Mouse (Mus musculus) activated CD4-positive, CD25-positive, alpha-beta regulatory T cell, adult 4 months (primary cell): ENCODE measurements around the gene Pfdn5. TPM values are rescaled to one million over a fixed set of nuclear protein-coding genes. Genes with fewer than 3 reads are reported as not detected.

Source experiments
- ATAC-seq: one replicate; pipeline ENCODE4 v1.8.0; 2017
- polyA plus RNA-seq, 2 experiments: library from polyadenylated mRNA; unstranded; fragments of 100-300 nt; shearing (Covaris generic); gene quantifications; one replicate each; pipeline ENCODE4 v1.2.1; 2017

The Pfdn5 gene
- 1,000 to 10,000 TPM; 1,328 to 1,584 TPM for polyA plus RNA-seq

DNA sequence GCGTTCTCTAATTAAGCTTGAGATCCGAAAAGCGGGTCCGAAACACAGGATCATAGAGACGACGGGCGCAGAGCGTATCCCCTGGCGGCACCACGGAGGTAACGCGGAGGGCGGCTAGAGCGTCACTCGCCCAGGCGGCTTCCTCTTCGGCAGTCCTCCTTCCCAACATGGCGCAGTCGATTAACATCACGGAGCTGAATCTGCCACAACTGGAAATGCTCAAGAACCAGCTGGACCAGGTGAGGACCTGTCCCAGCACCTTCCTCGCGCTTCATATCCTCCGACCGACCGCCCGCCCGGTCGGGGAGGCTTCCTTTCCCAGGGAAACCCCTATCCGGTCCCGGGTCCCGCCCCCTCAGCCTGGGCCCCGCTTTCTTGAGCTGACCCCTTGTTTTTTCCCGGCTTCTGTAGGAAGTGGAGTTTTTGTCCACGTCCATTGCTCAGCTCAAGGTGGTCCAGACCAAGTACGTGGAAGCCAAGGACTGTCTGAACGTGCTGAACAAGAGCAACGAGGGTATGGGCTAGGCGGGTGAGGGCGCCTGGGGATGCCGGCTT lies at the start of gene Pfdn5:
Pfdn5 (plus strand) TSS at position 95 of the 555 bp plus-strand sequence.
- peak; percentile 94 for ATAC-seq

DNA sequence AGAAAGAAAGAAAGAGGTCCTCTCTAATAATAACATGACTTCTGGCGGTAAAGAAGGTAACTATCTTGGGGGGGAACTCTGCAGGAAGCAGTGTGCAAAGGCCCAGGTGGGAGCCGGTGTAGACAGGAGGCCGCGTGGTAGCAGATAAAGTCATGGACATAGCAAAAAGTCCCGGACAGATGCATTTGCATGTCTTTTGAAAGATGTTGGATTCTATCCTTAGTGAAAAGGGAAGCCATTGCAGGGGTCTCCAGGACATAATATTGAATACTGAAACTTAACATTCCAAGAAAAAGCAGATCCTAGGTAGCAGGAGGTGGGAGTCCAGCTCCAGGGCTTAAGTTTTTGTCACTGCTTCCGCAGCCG lies 47.2 kb upstream of the Pfdn5 start:
- ATAC-seq: no peak

DNA sequence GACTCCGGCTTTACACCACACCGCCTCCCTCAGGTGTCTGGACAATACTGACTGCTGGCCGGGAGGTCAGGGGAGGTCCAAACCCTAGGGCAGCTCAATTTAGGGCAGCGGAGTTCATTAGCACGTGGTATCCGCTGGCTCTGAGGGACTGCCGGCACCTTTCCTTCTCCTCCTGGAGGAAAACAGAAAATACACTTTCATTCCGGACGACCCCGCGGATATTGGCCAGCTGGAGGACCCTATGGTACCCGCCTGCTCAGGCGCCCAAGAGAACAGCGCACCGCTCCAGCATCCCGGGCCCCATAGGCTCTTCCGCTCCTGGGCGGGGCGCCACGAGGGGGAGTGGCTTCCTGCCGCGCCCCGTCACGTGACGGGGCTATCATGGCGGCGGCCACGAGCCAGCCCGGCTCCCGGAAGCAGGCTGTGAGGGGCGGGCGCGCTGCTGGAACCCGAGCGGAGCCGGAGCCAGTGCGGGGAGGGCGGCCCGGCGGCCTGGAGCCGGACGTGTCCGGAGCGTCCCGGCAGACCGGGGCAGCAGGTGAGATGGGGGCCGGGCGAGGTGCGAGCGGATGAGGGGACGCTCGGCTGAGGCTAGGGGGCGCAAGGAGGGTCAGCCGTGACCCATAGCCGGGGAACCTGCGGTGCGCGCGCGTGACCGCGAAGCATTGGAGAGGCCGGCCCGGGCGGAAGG lies 46.7 kb upstream of the Pfdn5 start, which contains the start of gene Mfsd5:
Mfsd5 (plus strand) TSS at position 363 of the 691 bp plus-strand sequence.
- ATAC-seq: peak; percentile 96

DNA sequence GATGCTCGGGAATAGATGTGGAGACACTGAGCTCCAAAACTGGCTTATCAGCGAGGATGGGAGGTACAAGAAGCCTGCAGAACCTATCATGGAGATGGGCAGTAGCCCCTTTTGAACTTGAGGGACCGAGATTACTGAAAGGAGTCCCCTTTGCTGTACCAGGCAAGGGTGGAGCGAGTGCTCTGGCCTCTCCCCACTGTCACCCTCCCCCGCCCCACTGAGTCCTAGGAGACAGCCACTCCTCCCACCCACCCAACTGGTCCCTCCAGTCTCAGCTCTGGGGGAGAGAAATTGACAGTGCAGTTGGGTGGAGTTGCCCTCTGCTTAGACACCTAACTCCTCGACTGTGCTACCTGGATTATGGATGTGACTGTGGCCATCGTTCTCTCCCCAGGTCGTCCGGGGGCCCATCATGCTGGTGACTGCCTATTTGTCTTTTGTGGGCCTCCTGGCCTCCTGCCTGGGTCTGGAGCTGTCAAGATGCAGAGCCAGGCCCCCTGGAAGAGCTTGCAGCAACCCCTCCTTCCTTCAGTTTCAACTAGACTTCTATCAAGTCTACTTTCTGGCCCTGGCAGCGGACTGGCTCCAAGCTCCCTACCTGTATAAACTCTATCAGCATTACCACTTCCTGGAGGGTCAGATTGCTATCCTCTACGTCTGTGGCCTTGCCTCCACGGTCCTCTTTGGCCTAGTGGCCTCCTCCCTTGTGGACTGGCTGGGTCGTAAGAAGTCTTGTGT lies 46.0 kb upstream of the Pfdn5 start:
- ATAC-seq: no peak

DNA sequence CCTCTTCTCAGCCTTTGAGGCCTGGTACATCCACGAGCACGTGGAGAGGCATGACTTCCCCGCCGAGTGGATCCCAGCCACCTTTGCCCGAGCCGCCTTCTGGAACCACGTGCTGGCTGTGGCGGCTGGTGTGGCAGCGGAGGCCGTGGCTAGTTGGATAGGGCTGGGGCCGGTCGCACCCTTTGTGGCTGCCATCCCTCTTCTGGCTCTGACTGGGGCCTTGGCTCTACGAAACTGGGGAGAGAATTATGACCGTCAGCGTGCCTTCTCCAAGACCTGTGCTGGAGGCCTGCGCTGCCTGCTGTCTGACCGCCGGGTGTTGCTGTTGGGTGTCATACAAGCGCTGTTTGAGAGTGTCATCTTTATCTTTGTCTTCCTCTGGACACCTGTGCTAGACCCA lies 45.3 kb upstream of the Pfdn5 start:
- no peak for ATAC-seq

DNA sequence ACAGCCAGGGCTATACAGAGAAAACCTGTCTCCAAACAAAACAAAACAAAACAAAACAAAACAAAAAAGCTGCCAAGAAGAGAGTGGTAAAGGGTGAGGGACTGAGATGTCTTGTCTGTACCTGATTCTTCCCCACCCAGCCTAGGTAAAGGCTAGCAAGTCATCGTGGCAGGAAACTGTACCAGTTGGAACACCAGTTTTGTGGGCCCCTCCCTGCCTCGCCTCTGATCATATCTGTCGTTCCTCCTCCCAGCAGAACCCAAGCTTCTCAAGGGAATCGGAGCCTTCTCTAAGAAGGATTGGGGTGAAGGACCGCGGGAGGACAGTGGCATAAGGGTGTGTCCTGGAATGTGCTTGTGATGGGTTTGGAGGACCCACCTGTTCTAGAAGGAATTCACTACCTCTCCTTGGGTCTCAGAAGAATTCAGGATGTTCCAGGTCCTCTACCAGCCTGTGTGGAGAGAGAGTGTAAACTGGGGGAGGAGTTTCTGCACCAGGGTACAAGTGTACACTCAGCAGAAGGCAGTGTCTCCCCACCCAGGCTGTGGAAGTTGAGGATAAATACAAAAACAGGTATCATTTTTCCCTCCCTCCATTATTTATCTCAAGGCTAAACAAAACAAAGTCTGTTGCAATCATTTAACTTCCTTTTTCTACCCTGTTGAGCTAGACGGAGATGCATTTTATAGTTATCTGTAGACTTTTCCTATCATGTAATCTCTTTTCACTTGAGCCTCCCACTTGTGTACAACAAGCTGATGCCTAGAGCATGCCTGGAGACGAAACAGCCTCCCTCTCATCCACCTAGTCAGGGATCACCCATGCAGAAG lies 43.2 kb upstream of the Pfdn5 start:
- ATAC-seq: no peak

DNA sequence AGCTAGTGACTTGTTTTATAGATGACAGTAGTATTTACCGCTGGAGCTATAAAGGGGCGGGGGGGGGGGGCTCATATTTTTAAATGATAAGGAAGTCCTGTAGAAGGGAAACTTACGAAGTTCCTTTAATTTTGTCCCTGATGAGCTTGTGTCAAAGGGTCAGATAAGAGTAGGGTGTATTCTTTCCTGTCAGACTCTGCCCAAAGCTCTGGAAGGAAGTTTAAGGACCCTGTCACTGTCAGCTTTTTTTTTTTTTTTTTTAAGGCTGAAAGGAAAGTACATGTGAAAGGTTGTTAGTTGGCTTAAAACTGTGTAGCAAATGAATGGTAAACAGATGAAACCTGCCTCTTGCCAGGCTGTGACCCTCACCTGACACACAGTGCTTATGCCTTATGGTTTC lies 42.3 kb upstream of the Pfdn5 start:
- no peak for ATAC-seq

DNA sequence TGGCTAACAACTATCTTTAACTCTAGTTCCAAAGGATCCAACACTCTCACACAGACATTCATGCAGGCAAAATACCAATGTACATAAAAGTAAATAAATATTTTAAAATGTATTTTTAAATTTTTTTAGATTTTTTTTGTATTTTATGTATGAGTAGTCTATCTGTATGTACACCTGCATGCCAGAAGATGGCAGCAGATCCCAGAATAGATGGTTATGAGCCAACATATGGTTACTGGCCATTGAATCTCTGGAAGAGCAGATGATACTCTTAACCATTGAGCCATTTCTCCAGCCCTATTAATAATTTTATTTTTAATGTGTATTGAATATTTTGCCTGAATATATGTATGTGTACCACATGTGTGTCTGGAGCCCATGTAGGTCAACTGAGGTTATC lies 38.5 kb upstream of the Pfdn5 start:
- no peak for ATAC-seq

DNA sequence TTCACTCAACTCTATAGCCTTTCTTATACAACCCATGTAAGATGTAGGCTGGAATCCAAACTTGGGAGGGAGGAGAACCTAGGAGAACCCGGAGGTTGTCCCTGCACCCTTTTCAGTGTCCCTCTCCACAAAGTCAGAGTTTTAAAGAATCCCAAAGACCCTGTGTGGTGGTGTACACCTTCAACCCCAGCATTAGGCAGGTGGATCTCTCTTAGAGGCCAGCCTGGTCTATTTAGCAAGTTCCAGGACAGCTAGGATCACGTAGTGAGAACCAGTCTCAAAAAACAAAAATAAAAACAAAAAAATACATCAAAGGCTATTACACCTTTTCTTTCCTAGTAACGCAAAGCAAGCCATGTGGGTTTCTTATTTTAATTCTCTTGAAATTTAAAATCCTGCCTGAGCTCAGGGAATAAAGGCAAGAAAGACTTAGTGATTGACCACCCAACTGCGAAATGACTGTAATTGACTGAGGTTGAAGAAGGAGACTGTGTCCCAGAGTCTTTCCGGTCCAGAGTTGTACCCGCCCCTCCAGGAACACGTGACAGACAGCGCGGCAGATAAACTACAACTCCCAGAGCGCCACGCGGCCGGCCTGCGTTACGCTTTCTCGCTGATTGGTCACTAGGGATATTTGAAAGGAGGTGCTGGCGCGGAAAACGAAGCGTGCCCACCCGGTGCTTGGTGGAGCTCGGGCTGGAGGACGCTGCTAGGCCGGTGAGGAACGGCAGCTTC lies 30.1 kb upstream of the Pfdn5 start, which contains the start of gene Espl1:
Espl1 (plus strand) TSS at position 634 of the 735 bp plus-strand sequence.
- ATAC-seq: peak; percentile 100

DNA sequence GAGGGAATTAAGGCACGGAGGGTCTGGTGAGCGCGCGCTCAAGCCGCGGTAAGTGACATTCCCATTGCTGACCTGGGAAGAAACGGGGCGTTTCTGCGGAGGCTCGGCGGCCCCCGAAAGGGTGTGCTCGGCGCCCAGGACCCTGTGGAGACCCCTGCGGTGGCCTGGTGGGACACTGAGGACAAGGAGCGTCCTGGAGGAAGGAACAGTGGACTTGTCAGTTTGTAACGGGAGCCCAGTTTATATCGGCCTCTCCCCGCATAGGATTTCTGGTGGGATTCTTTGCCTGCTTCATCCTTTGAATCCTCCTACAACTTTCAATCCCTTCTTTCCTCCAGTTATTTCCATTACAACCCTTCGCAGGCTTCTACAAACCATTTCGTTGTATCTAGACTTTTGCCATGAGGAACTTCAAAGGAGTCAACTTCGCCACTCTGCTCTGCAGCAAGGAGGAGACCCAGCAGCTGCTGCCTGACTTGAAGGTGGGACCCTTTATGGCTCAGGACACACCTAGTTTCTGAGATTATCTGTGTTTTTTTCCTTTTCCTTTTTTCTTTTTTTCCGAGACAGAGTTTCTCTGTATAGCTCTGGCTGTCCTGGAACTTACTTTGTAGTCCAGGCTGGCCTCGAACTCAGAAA lies 29.4 kb upstream of the Pfdn5 start:
- ATAC-seq: no peak

DNA sequence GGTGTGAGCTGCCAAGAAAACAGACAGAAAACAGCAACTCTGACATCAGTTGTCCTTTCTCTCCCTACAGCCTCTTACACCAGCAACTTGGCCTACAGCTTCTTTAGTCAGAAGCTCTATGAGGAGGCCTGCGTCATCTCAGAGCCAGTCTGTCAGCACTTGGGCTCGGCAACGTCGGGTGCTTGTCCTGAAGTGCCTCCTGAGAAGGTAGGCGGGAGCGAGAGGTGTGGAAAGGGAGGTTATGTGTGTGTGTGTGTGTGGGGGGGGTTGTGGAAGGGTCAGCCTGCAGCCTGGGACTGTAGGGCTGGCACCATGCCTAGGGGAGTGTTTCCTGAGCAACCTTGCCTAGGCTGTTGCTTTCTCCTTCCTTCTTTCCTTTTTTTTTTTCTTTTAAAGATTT lies 23.4 kb upstream of the Pfdn5 start:
- ATAC-seq: no peak

DNA sequence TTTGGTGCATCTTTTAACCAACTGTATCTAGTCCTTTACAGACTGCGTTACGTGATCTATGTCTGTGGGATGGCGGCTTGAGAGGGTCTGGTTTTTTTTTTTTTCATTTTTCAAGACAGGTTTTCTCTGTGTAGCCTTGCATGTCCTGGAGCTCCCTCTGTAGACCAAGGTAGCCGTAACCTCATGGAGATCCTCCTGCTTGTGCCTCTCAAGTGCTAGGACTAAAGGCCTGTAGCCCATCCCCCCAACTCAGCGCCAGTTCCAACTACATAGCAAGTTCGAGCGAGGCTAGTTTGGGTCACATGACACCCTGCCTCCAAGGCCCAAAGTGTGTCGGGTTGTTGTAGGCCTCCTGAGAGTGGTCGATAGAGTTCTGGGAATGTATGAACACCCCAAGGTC lies 17.2 kb upstream of the Pfdn5 start:
- ATAC-seq: no peak

DNA sequence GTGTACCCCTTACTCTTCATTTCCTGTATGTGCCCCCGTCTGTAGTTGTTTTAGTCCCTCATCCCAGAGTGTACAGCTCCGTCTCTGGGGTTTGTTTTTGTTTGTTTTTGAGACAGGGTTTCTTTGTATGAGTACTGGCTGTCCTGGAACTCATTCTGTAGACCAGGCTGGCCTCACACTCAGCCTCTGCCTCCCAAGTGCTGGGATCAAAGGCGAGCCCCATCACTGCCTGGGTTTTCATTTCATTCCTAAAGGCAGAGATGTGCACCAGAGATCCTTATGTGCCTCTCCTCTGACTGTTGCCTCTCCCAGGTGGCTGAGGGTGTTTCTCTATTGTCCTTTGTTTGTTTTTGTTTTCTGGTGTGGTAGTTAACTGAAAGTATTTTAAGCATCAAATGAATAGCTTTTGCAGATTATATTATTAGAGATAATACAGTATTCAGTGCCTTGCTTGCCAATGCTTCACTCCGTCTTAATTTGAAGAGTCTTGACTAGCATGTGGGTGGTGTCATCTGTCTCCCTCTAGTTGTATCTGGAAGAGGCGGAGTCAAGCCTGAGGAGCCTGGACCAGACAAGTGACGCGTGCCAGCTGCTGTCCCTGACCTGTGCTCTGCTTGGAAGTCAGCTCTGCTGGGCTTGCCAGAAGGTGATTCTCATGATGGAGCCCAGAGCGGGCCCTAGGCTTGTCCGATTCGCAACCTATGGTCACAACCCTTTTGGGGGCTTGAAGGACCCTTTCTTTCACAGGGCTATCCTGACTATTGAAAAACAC lies 15.7 kb upstream of the Pfdn5 start:
- ATAC-seq: no peak

DNA sequence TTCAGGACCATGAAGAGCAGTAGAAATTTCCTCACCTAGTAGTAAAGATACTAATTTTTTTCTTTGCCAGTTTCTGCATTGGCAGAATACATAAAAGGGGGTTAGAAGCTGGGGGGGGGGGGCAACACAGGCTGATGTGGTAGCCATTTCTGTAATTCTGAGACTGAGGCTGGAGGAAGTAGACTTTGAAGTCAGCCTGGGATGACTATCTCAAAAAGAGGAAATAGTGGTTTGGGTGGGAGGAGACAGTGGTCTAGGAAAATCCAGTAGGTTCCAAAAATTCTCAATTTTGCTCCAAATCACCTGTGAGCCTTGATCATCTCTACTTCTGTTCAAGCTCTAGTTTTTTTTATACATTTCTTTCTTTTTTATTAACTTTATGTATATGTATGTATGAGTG lies 14.4 kb upstream of the Pfdn5 start:
- no peak for ATAC-seq

DNA sequence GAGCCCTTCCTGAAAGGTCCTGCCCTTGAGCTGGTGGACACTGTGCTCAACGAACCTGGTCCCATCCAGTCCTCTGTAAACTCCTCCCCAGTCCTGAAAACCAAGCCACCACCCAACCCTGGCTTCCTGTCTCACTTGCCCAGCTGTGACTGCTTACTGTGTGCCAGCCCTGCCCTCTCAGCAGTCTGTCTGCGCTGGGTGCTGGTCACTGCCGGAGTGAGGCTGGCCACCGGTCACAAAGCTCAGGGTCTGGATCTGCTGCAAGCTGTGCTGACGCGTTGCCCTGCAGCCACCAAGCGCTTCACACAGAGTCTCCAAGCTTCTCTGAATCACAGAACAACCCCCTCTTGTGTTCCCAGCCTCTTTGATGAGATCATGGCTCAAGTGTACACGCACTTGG lies 10.6 kb upstream of the Pfdn5 start:
- ATAC-seq: no peak

DNA sequence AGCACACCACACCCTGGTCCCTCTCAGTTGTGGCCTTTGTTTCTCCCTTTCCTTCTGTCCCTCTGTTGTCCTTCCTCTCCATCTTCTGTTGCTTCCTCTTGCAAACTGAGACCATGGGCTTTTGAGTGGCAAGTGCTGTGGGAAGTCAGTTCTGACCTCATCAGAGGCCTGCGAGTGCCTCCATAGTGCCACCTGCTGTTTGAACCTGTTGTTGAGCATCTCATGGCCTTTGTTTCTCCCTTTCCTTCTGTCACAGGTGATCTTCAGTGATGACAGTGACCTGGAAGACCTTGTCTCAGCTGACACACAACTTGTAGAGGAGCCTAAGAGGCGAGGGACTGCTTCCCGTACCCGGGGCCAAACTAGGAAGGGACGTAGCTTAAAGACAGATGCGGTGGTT lies 9.7 kb upstream of the Pfdn5 start:
- peak; percentile 52 for ATAC-seq

DNA sequence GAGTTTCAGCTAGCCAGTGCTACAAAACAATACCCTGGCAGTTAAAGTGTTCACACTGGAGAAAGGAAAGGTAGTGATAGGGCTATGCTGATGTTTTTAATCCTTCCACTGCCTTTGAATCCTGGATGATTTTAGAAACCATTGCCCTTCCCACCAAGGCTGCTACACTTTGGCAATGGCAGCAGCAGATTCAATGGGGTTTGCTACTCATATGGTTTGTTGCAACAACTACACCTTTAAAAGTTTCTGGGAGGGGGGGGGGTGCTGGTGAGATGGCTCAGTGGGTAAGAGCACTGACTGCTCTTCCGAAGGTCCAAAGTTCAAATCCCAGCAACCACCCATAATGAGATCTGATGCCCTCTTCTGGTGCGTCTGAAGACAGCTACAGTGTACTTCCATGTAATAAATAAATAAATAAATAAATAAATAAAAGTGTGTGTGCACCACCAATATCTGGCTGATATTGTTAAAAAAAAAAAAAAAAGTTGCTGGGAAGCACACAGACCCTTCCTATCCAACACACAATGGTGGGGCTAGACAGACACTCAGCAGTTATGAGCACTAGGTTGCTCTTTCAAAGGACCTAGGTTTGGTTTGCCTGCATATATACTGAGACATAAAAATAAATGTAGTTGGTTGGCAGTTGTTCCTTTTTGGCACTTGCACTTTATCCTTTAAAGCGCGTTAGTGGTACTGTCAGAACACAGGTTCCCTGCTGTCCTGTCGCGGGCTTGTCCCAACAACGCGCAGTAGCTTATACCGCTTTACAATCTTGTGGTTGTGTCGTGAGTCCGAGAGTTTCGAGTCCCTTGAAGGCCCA lies 1.1 kb upstream of the Pfdn5 start:
- ATAC-seq: no peak

DNA sequence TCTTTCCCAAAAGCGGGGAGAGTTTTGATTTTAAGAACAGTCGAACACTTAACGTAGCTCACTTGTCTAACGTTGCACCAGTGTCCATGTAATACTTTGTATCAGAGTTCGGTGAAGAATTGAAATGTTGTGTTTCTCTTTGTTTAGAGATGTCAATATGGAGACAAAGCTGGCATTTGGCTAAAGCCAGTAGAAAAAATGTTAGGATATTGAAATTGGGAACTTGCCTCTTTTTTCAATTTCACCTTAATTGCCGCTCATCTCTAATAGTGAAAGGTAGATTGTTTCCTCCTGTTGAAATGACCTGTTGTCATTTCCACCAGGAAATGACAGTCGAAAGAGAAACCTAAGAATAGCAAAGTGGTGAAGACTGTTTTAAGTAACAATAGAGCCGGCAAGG lies 976 bp downstream of the Pfdn5 start:
- no peak for ATAC-seq

DNA sequence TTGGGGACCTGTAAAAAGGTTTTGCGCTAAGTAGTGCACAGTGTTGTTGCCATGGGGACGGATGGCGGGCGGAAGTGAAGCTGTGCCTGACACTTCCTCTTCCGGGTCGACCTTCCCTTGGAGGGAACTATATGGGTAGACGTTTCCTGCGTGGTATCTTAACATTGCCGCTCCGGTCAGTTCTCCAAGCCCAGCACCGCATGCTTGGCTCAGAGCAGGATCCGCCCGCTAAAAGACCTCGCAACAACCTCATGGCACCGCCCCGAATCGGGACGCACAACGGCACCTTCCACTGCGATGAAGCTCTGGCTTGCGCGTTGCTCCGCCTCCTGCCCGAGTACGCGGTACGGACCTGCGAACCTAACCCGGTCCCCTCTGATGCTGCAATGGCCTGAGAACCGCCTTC lies 5.7 kb downstream of the Pfdn5 start, which contains the start of gene Myg1:
Myg1 (plus strand) TSS at position 100 of the 406 bp plus-strand sequence.
- ATAC-seq: peak; percentile 99

DNA sequence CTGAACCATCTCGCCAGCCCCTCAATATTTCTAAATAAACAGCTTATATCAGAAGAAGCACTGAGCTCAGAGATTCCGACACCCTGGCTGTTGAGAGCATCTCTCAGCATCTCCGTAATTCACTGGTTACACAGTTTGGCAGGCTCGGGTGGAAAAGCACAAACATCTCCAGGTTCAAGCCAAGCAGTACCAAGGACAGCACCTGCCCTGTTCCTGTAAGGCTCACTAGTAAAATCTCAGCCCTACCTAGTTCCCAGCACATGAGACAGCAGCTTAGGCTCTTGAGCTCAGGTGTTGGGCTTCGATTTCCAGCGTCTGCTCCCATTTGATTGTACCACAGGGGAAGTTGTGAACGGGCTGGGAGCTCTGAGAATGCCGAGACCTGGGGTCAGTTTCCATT lies 9.3 kb downstream of the Pfdn5 start:
- no peak for ATAC-seq
